Mouse (Mus musculus) testis, adult 2 months (tissue): Measurements from ENCODE around the gene Adam12. TPM values are rescaled to one million over a fixed set of nuclear protein-coding genes. Genes with fewer than 3 reads are reported as not detected.

ENCODE experiments used
- H3K27ac ChIP-seq: fragments of 200-500 bp; 2 replicates; pipeline ENCODE4 v1.5.1; 2012; ENCODE audit warnings: low read depth, low read length; ENCODE audit not compliant: control insufficient read depth, insufficient read depth
- H3K27me3 ChIP-seq: fragments of 200-500 bp; 2 replicates; pipeline ENCODE4 v1.6.1; 2012; ENCODE audit warnings: mild to moderate bottlenecking, low read length, moderate library complexity; ENCODE audit not compliant: control insufficient read depth, insufficient read depth
- H3K36me3 ChIP-seq: fragments of 200-500 bp; 2 replicates; pipeline ENCODE4 v1.6.1; 2012; ENCODE audit warnings: mild to moderate bottlenecking, low read length; ENCODE audit not compliant: control insufficient read depth, insufficient read depth
- H3K4me1 ChIP-seq: fragments of 200-500 bp; 2 replicates; pipeline ENCODE4 v1.6.1; 2012; ENCODE audit warnings: low read length; ENCODE audit not compliant: control insufficient read depth, insufficient read depth
- H3K4me3 ChIP-seq: fragments of 200-500 bp; 2 replicates; pipeline ENCODE4 v1.5.1; 2012; ENCODE audit warnings: low read depth, mild to moderate bottlenecking, low read length, moderate library complexity, mixed read lengths; ENCODE audit not compliant: control insufficient read depth
- CTCF ChIP-seq: fragments of 200-500 bp; IDR thresholded peaks from 2 replicates; pipeline ENCODE4 v1.5.1; 2012; ENCODE audit warnings: low read depth, mild to moderate bottlenecking, inconsistent platforms, low read length, moderate library complexity; ENCODE audit not compliant: control insufficient read depth, insufficient read depth, insufficient replicate concordance
- POLR2A ChIP-seq: fragments of 200-500 bp; IDR thresholded peaks from 2 replicates; pipeline ENCODE4 v1.6.1; 2012; ENCODE audit warnings: low read depth, mild to moderate bottlenecking, inconsistent platforms, low read length, moderate library complexity; ENCODE audit not compliant: control insufficient read depth
- polyA plus RNA-seq: library from polyadenylated mRNA; depleted of rRNA; stranded (reverse); fragments of >200 nt; gene quantifications from 2 replicates; pipeline ENCODE4 v1.2.3, GENCODE M21; 2012

The Adam12 gene
- polyA plus RNA-seq, 1 experiment = 0.51 TPM

- no peaks in the 10 kb centered on the region for H3K27me3 ChIP-seq
- no peaks in the 10 kb centered on the region for H3K4me1 ChIP-seq
- no peak overlapping the region for H3K4me3 ChIP-seq
- no peak overlapping the region for H3K27ac ChIP-seq
- no peak for TF ChIP-seq POLR2A
- TF ChIP-seq CTCF = no peak
- no peaks in the 10 kb centered on the region for H3K36me3 ChIP-seq
These were observed 264.0 kb downstream of the Adam12 start for GRCm38 (mm10) chr7:133967906-133968305.

DNA sequence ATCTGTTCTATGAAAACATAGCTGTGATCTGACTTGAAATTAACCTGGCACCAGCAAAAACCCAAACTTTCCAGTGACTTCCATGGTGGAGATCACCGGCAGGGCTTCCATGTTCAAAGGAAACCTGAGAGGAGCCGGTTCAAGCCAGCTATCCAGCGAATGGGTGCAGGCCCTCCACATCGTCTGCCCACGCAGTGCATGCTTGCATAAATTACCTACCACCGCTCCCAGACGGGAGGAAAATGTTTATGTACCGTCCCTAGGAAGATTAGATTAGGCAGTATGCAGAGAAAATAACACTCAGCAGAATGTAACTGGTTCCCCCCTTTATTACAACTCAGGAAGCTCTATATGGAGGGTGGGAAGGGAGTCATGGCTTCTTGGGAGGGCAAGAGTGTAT lies 268.4 kb downstream of the Adam12 start:
- H3K36me3 ChIP-seq = no peaks in the 10 kb centered on the region
- no peak overlapping the region for H3K27ac ChIP-seq
- no peak overlapping the region for H3K4me3 ChIP-seq
- H3K4me1 ChIP-seq = no peaks in the 10 kb centered on the region
- no peak for TF ChIP-seq POLR2A
- TF ChIP-seq CTCF = no peak
- no peaks in the 10 kb centered on the region for H3K27me3 ChIP-seq

GRCm38 (mm10) chr7:133959200-133959599 lies 272.7 kb downstream of the Adam12 start:
- H3K4me3 ChIP-seq = no peak overlapping the region
- TF ChIP-seq POLR2A (no peak), CTCF (peak; percentile 43; the same call in 1 of the 2 replicates)
- no peak overlapping the region for H3K27ac ChIP-seq
- H3K27me3 ChIP-seq = no peaks in the 10 kb centered on the region
- no peaks in the 10 kb centered on the region for H3K4me1 ChIP-seq
- H3K36me3 ChIP-seq = no peaks in the 10 kb centered on the region

DNA sequence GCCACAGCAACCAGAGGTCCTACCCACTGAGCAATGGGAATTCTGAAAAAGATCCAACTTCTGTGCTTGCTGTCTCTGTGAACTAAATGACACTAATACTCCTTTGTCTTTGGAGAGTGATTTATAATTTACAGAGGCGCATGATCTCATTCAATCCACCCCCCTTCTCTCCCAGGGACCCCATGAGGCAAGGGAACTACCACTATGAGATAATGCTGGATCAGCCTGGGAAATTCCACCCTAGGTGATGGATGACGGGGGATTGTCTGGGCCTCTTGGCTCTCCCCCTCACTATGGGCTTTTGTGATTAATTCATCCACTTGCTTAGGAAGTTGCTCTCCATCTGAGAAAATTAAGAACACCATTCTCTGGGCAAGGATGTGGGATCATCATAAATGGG lies 274.1 kb downstream of the Adam12 start:
- Histone ChIP-seq H3K27me3 (no peaks in the 10 kb centered on the region), H3K27ac (no peak overlapping the region), H3K4me3 (no peak overlapping the region), H3K36me3 (no peaks in the 10 kb centered on the region), H3K4me1 (no peaks in the 10 kb centered on the region)
- no peak for TF ChIP-seq POLR2A
- TF ChIP-seq CTCF = no peak

DNA sequence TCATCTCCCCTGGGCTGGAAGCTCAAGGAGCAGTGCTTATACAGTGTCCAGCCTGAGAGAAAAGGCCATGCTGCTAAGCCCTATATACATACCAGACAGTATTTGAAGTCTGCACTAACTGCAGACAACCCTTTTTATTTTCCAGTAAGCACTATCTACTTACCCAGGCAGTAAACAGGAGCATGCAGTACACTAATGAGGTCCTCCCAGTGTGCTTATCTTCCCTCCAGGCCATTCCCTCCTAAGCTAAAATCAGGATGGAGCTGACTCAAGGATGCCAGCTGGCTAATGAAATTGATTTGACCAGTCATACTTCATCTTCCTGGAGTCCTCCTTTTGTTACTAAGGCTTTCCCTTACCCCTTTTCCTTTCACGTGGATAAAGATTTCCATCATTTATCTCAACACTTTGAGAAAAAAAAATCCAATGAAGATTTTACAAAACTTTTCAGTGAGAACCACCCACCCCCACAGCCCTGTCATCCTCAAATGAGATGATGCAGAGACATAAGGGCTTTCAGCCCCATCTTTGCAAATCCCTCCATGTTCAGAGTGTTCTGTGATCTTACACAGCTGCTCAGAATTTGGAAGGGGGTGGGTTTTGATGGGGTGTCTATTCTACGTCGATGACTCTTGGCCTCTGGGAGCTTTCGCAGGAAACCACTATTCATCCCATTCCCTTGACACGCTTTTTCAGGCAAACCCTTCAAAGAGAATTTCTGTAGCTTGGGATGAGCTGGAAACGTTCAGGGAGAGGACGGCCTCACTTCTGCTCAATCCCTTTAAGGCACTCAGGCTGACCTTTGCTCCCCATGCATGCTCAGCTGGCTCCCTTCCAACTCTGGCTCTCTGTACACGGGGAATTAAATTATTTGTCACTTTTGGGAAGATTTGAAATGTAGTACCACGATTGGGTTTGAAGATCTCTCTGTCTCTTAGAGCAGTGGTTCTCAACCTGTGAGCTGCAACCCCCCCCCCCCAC lies 277.5 kb downstream of the Adam12 start:
- Histone ChIP-seq H3K27me3 (no peaks in the 10 kb centered on the region), H3K36me3 (no peaks in the 10 kb centered on the region), H3K27ac (no peak overlapping the region), H3K4me3 (no peak overlapping the region), H3K4me1 (no peaks in the 10 kb centered on the region)
- TF ChIP-seq POLR2A (no peak), CTCF (no peak)

DNA sequence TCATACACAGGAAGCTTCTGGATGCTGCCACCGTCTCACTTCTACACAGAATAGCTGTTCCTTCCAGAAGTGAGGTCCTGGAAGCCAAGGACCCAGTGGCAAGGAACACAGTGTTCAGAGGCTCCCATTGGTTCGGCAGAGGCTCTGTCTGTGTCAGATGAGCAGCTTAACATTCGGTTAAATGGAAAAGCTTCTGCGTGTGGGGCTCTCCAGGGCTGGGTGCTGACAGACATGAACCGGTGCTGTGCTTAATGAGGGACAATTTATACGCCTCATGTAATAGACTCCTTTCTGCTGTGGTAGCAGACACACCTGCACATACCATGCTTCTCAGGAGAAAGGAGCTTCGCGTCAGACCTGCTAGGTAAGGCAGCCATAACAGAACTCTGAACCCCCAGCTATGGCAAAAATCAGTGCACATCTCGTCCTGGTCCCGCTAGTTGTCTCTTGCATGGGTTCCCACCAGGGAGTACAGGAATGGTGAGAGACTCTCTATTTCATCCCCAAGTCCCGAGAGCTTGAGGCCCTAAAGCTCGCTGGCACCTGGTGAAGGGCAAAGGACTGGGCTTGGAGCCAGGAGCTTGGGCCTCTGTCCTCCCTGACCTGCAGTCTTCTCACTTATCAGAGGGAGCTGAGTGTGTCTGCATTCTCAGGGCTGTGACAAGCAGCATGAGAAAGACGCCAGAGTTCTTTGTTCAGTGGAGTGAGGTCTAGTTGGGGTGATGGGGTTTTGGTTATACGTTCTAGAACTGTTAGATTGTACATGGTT lies 280.0 kb downstream of the Adam12 start:
- TF ChIP-seq CTCF = no peak
- TF ChIP-seq POLR2A = no peak
- no peak overlapping the region for H3K4me3 ChIP-seq
- H3K4me1 ChIP-seq = no peaks in the 10 kb centered on the region
- H3K27me3 ChIP-seq = no peaks in the 10 kb centered on the region
- no peaks in the 10 kb centered on the region for H3K36me3 ChIP-seq
- peak overlapping the region; percentile 63 for H3K27ac ChIP-seq

DNA sequence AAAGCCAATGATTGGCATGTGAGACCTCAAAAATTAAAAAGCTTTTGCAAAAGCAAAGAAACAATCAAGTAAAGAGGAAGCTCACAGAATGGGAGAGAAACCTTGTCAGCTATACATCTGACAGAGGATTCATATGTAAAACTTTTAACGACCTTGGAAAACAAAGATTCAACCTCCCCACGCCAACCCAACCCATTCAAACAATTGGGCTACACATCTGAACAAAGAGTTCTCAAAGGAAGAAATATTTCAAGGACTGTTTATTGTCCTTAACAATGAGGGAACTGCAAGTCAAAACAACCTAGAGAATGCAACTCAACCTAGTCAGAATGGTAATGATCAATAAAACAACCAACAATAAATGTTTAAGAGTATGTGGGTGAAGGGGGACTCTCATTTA lies 284.6 kb downstream of the Adam12 start:
- no peak overlapping the region for H3K27ac ChIP-seq
- no peak overlapping the region for H3K4me3 ChIP-seq
- no peaks in the 10 kb centered on the region for H3K4me1 ChIP-seq
- no peaks in the 10 kb centered on the region for H3K27me3 ChIP-seq
- no peaks in the 10 kb centered on the region for H3K36me3 ChIP-seq
- TF ChIP-seq CTCF (no peak), POLR2A (no peak)
